Mouse (Mus musculus): ENCODE measurements around the gene Gsg1l. TPM values are rescaled to one million over a fixed set of nuclear protein-coding genes. Genes with fewer than 3 reads are reported as not detected.

Gsg1l gene
- polyA plus RNA-seq, 1 experiment, result 0.02 TPM

GRCm38 (mm10) chr7:125985565-125985964 is 96.6 kb downstream of the Gsg1l start:
- TF ChIP-seq GATA1 (IDR thresholded peaks at IDR 0.05; ENCODE audit: low read length), result no peak

GRCm38 (mm10) chr7:125983902-125984841 is 98.0 kb downstream of the Gsg1l start:
- no peak for TF ChIP-seq GATA1 (IDR thresholded peaks at IDR 0.05; ENCODE audit: low read length)

GRCm38 (mm10) chr7:125979591-125979990 is 102.6 kb downstream of the Gsg1l start:
- no peak for TF ChIP-seq GATA1 (IDR thresholded peaks at IDR 0.05; ENCODE audit: low read length)

- TF ChIP-seq GATA1 (IDR thresholded peaks at IDR 0.05; ENCODE audit: low read length), result no peak
Observed at GRCm38 (mm10) chr7:125976695-125977094, 105.5 kb downstream of the Gsg1l start.

- TF ChIP-seq GATA1 (IDR thresholded peaks at IDR 0.05; ENCODE audit: low read length), result no peak
Observed at GRCm38 (mm10) chr7:125975414-125975813, 106.8 kb downstream of the Gsg1l start.

GRCm38 (mm10) chr7:125973874-125974273 is 108.3 kb downstream of the Gsg1l start:
- no peak for TF ChIP-seq GATA1 (IDR thresholded peaks at IDR 0.05; ENCODE audit: low read length)

GRCm38 (mm10) chr7:125972776-125973175 is 109.4 kb downstream of the Gsg1l start:
- TF ChIP-seq GATA1 (IDR thresholded peaks at IDR 0.05; ENCODE audit: low read length), result no peak

- no peak for TF ChIP-seq GATA1 (IDR thresholded peaks at IDR 0.05; ENCODE audit: low read length)
Observed at GRCm38 (mm10) chr7:125972174-125972672, 110.0 kb downstream of the Gsg1l start.

GRCm38 (mm10) chr7:125969076-125969475 is 113.1 kb downstream of the Gsg1l start:
- no peak for TF ChIP-seq GATA1 (IDR thresholded peaks at IDR 0.05; ENCODE audit: low read length)

- TF ChIP-seq GATA1 (IDR thresholded peaks at IDR 0.05; ENCODE audit: low read length), result no peak
Observed at GRCm38 (mm10) chr7:125966402-125967261, 115.6 kb downstream of the Gsg1l start.

GRCm38 (mm10) chr7:125964087-125964607 is 118.1 kb downstream of the Gsg1l start:
- no peak for TF ChIP-seq GATA1 (IDR thresholded peaks at IDR 0.05; ENCODE audit: low read length)

GRCm38 (mm10) chr7:125959294-125960048 is 122.7 kb downstream of the Gsg1l start:
- TF ChIP-seq GATA1 (IDR thresholded peaks at IDR 0.05; ENCODE audit: low read length), result no peak

GRCm38 (mm10) chr7:125958856-125959255 is 123.4 kb downstream of the Gsg1l start:
- TF ChIP-seq GATA1 (IDR thresholded peaks at IDR 0.05; ENCODE audit: low read length), result no peak

GRCm38 (mm10) chr7:125954994-125955393 is 127.2 kb downstream of the Gsg1l start:
- TF ChIP-seq GATA1 (IDR thresholded peaks at IDR 0.05; ENCODE audit: low read length), result no peak

- no peak for TF ChIP-seq GATA1 (IDR thresholded peaks at IDR 0.05; ENCODE audit: low read length)
Observed at GRCm38 (mm10) chr7:125954356-125954878, 127.8 kb downstream of the Gsg1l start.

Data from G1E-ER4 (cell line).